Mouse (Mus musculus): ENCODE measurements around the gene Mon2. TPM values are rescaled to one million over a fixed set of nuclear protein-coding genes. Genes with fewer than 3 reads are reported as not detected.

Gene Mon2
- 86.7 and 109 TPM in 2 replicates for total RNA-seq (2023)

GRCm38 (mm10) chr10:123076245-123077023 lies at the start of gene Mon2:
Gene Mon2, minus strand, starts transcription at chr10:123076505.

Other genes starting within 250 kb of the Mon2 start
- gene Usp15, start 120.5 kb upstream of the Mon2 start, total RNA-seq (2023) = 131 and 170 TPM in 2 replicates
- gene Fam19a2, start 187.5 kb upstream of the Mon2 start, total RNA-seq (2023) = not detected in 2 replicates